Mouse (Mus musculus): Measurements from ENCODE around the gene Slit3. TPM values are rescaled to one million over a fixed set of nuclear protein-coding genes. Genes with fewer than 3 reads are reported as not detected.

Gene Slit3
- total and polyA plus RNA-seq, 3 experiments, result 0.76 TPM; not detected in 2

- DNase-seq (ENCODE audit: low spot score) (no peak), ATAC-seq (ENCODE audit: extremely low read depth, insufficient number of reproducible peaks, low FRiP score, poor library complexity, severe bottlenecking) (no peak)
- H3K4me1 ChIP-seq (ENCODE audit: insufficient read depth, low read depth, low read length), result no peaks in the 10 kb centered on the region
- H3K9me3 ChIP-seq (replicated peaks), result peaks cover 66% of the 10 kb centered on the region
- H3K36me3 ChIP-seq (replicated peaks), result no peaks in the 10 kb centered on the region
- H3K27me3 ChIP-seq (ENCODE audit: insufficient read depth, low read length), result no peaks in the 10 kb centered on the region
- no peak overlapping the region for H3K4me3 ChIP-seq (ENCODE audit: low read depth, low read length)
- TF ChIP-seq CTCF (IDR thresholded peaks at IDR 0.05; ENCODE audit: low read depth, low read length) (no peak), POLR2AphosphoS5 (IDR thresholded peaks at IDR 0.05; ENCODE audit: insufficient replicate concordance, low read depth, low read length) (no peak), TAL1 (conservative IDR thresholded peaks at IDR 0.05; ENCODE audit: low read depth, low read length) (no peak), GATA2 (IDR thresholded peaks at IDR 0.05; ENCODE audit: borderline replicate concordance, low read depth, low read length) (no peak), GATA1 (IDR thresholded peaks at IDR 0.05; ENCODE audit: borderline replicate concordance, low read length) (no peak)
Observed at GRCm38 (mm10) chr11:35557476-35557875, 436.5 kb downstream of the Slit3 start.

- DNase-seq (ENCODE audit: low spot score) (no peak), ATAC-seq (ENCODE audit: extremely low read depth, insufficient number of reproducible peaks, low FRiP score, poor library complexity, severe bottlenecking) (no peak)
- H3K27me3 ChIP-seq (ENCODE audit: insufficient read depth, low read length), result no peaks in the 10 kb centered on the region
- H3K4me3 ChIP-seq (ENCODE audit: low read depth, low read length), result no peak overlapping the region
- TF ChIP-seq CTCF (IDR thresholded peaks at IDR 0.05; ENCODE audit: low read depth, low read length), result no peak
- TF ChIP-seq GATA1 (IDR thresholded peaks at IDR 0.05; ENCODE audit: borderline replicate concordance, low read length), result no peak
- no peak for TF ChIP-seq TAL1 (conservative IDR thresholded peaks at IDR 0.05; ENCODE audit: low read depth, low read length)
- no peak for TF ChIP-seq GATA2 (IDR thresholded peaks at IDR 0.05; ENCODE audit: borderline replicate concordance, low read depth, low read length)
- no peak for TF ChIP-seq POLR2AphosphoS5 (IDR thresholded peaks at IDR 0.05; ENCODE audit: insufficient replicate concordance, low read depth, low read length)
- no peaks in the 10 kb centered on the region for H3K36me3 ChIP-seq (replicated peaks)
- H3K9me3 ChIP-seq (replicated peaks), result peaks cover 67% of the 10 kb centered on the region
- no peaks in the 10 kb centered on the region for H3K4me1 ChIP-seq (ENCODE audit: insufficient read depth, low read depth, low read length)
Observed at GRCm38 (mm10) chr11:35558311-35558710, 437.3 kb downstream of the Slit3 start.

GRCm38 (mm10) chr11:35559386-35559785 is 438.4 kb downstream of the Slit3 start:
- Histone ChIP-seq H3K4me1 (ENCODE audit: insufficient read depth, low read depth, low read length) (no peaks in the 10 kb centered on the region), H3K27me3 (ENCODE audit: insufficient read depth, low read length) (no peaks in the 10 kb centered on the region), H3K9me3 (replicated peaks) (peaks cover 70% of the 10 kb centered on the region), H3K4me3 (ENCODE audit: low read depth, low read length) (no peak overlapping the region), H3K36me3 (replicated peaks) (no peaks in the 10 kb centered on the region)
- ATAC-seq (ENCODE audit: extremely low read depth, insufficient number of reproducible peaks, low FRiP score, poor library complexity, severe bottlenecking) (no peak), DNase-seq (ENCODE audit: low spot score) (no peak)
- no peak for TF ChIP-seq CTCF (IDR thresholded peaks at IDR 0.05; ENCODE audit: low read depth, low read length)
- no peak for TF ChIP-seq GATA1 (IDR thresholded peaks at IDR 0.05; ENCODE audit: borderline replicate concordance, low read length)
- no peak for TF ChIP-seq POLR2AphosphoS5 (IDR thresholded peaks at IDR 0.05; ENCODE audit: insufficient replicate concordance, low read depth, low read length)
- TF ChIP-seq GATA2 (IDR thresholded peaks at IDR 0.05; ENCODE audit: borderline replicate concordance, low read depth, low read length), result no peak
- no peak for TF ChIP-seq TAL1 (conservative IDR thresholded peaks at IDR 0.05; ENCODE audit: low read depth, low read length)

GRCm38 (mm10) chr11:35561760-35562159 is 440.7 kb downstream of the Slit3 start:
- Histone ChIP-seq H3K4me1 (ENCODE audit: insufficient read depth, low read depth, low read length) (no peaks in the 10 kb centered on the region), H3K27me3 (ENCODE audit: insufficient read depth, low read length) (no peaks in the 10 kb centered on the region), H3K36me3 (replicated peaks) (no peaks in the 10 kb centered on the region), H3K4me3 (ENCODE audit: low read depth, low read length) (no peak overlapping the region), H3K9me3 (replicated peaks) (peaks cover 81% of the 10 kb centered on the region)
- no peak for ATAC-seq (ENCODE audit: extremely low read depth, insufficient number of reproducible peaks, low FRiP score, poor library complexity, severe bottlenecking)
- TF ChIP-seq GATA2 (IDR thresholded peaks at IDR 0.05; ENCODE audit: borderline replicate concordance, low read depth, low read length) (no peak), POLR2AphosphoS5 (IDR thresholded peaks at IDR 0.05; ENCODE audit: insufficient replicate concordance, low read depth, low read length) (no peak), GATA1 (IDR thresholded peaks at IDR 0.05; ENCODE audit: borderline replicate concordance, low read length) (no peak)
- no peak for DNase-seq (ENCODE audit: low spot score)

- H3K9me3 ChIP-seq (replicated peaks), result peaks cover 77% of the 10 kb centered on the region
- DNase-seq (ENCODE audit: low spot score) (no peak), ATAC-seq (ENCODE audit: extremely low read depth, insufficient number of reproducible peaks, low FRiP score, poor library complexity, severe bottlenecking) (no peak)
- no peak for TF ChIP-seq TAL1 (conservative IDR thresholded peaks at IDR 0.05; ENCODE audit: low read depth, low read length)
- no peak for TF ChIP-seq CTCF (IDR thresholded peaks at IDR 0.05; ENCODE audit: low read depth, low read length)
- TF ChIP-seq GATA1 (IDR thresholded peaks at IDR 0.05; ENCODE audit: borderline replicate concordance, low read length), result no peak
- TF ChIP-seq GATA2 (IDR thresholded peaks at IDR 0.05; ENCODE audit: borderline replicate concordance, low read depth, low read length), result no peak
- no peak for TF ChIP-seq POLR2AphosphoS5 (IDR thresholded peaks at IDR 0.05; ENCODE audit: insufficient replicate concordance, low read depth, low read length)
- H3K36me3 ChIP-seq (replicated peaks), result no peaks in the 10 kb centered on the region
- H3K27me3 ChIP-seq (ENCODE audit: insufficient read depth, low read length), result no peaks in the 10 kb centered on the region
- no peaks in the 10 kb centered on the region for H3K4me1 ChIP-seq (ENCODE audit: insufficient read depth, low read depth, low read length)
- H3K4me3 ChIP-seq (ENCODE audit: low read depth, low read length), result no peak overlapping the region
Observed at GRCm38 (mm10) chr11:35565322-35565721, 444.3 kb downstream of the Slit3 start.

- ATAC-seq (ENCODE audit: extremely low read depth, insufficient number of reproducible peaks, low FRiP score, poor library complexity, severe bottlenecking) (no peak), DNase-seq (ENCODE audit: low spot score) (no peak)
- no peaks in the 10 kb centered on the region for H3K36me3 ChIP-seq (replicated peaks)
- TF ChIP-seq GATA1 (IDR thresholded peaks at IDR 0.05; ENCODE audit: borderline replicate concordance, low read length) (no peak), TAL1 (conservative IDR thresholded peaks at IDR 0.05; ENCODE audit: low read depth, low read length) (no peak)
- peaks cover 78% of the 10 kb centered on the region for H3K9me3 ChIP-seq (replicated peaks)
- no peaks in the 10 kb centered on the region for H3K4me1 ChIP-seq (ENCODE audit: insufficient read depth, low read depth, low read length)
- H3K27me3 ChIP-seq (ENCODE audit: insufficient read depth, low read length), result no peaks in the 10 kb centered on the region
- H3K4me3 ChIP-seq (ENCODE audit: low read depth, low read length), result no peak overlapping the region
Observed at GRCm38 (mm10) chr11:35566686-35567085, 445.7 kb downstream of the Slit3 start.

All from G1E (cell line).